In the genomic region with DNA sequence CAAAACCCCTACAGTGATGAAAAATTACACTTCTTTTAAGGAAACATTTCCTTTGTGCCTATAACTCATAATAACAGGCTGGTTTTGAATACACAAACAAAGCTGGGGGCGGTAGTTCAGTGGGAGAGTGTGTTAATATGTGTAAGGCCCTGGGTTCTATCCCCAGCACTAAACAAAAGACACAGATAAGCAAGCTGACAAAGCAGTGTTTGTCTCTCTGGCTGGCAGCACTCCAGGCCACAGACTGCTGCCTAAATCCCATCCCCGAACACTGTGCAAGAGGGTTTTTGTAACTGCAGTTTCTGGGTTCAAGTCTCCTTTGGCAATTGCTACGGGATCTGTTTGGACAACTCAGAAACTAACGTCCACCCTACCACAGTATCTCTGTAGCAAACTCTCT, we compare ENCODE assay signal across 23 mouse cellular contexts. TPM values are rescaled to one million over a fixed set of nuclear protein-coding genes. Genes with fewer than 3 reads are reported as not detected.
DNase-seq lines count a peak whose midpoint lies in the region; ATAC-seq and TF ChIP-seq lines count a peak whose summit lies in the region.
"Had no signal": no experiment of that assay in that cellular context is flagged by ENCODE, and none has a peak within 500 bp of the region (broad histone marks: within the 10 kb centered on the region; RNA-seq: fewer than 3 reads in every experiment).

No protein-coding gene starts in this region.

- H3K79me2 ChIP-seq in MEL (ENCODE audit: control insufficient read depth, insufficient read depth, low read length, poor library complexity): peaks cover 5% of the 10 kb centered on the region; the same call in 1 of the 2 replicates

- no peak overlapping the region for H3K4me3 ChIP-seq in liver, embryonic 13.5 days (replicated peaks)
- H3K4me3 ChIP-seq in liver, embryonic 12.5 days: no peak overlapping the region
- no peak overlapping the region for H3K4me3 ChIP-seq in lung, embryonic 15.5 days
- H3K4me3 ChIP-seq in lung, adult 2 months (replicated peaks; ENCODE audit: extremely low read depth, low read depth, low read length): no peak overlapping the region
- H3K4me3 ChIP-seq in MEL (ENCODE audit: control insufficient read depth in 1 of 2, insufficient read depth in 1 of 2, low read depth in 2 of 2, low read length in 2 of 2): no peak overlapping the region
- H3K4me3 ChIP-seq: embryonic facial prominence, embryonic 10.5 days; embryonic facial prominence, embryonic 12.5 days; forebrain, embryonic 13.5 days; forebrain, embryonic 15.5 days had no signal

- no peak for ATAC-seq in liver, embryonic 13.5 days (ENCODE audit: low read depth)
- no peak for ATAC-seq in liver, embryonic 12.5 days
- ATAC-seq in lung, embryonic 15.5 days (ENCODE audit: borderline replicate concordance, extremely low read depth, low FRiP score, low TSS enrichment): no peak
- ATAC-seq in megakaryocyte-erythroid progenitor cell, adult 5-6 weeks (replicated peaks; ENCODE audit: low FRiP score, low TSS enrichment, poor library complexity, severe bottlenecking): no peak
- ATAC-seq: activated CD4-positive, CD25-positive, alpha-beta regulatory T cell, adult 4 months; forebrain, embryonic 13.5 days; forebrain, embryonic 15.5 days; forebrain, postnatal 0 days; Patski had no signal

- no peak for TF ChIP-seq RAD21 in MEL (IDR thresholded peaks at IDR 0.05; ENCODE audit: low read depth, low read length)

- H3K27ac ChIP-seq in liver, embryonic 13.5 days: peak overlapping the region; percentile 36; the same call in 1 of the 2 replicates
- H3K27ac ChIP-seq in liver, embryonic 12.5 days: no peak overlapping the region
- H3K27ac ChIP-seq in lung, embryonic 15.5 days: peak overlapping the region; percentile 56; the same call in 1 of the 2 replicates
- no peak overlapping the region for H3K27ac ChIP-seq in MEL (ENCODE audit: control insufficient read depth, low read depth, low read length)
- H3K27ac ChIP-seq: embryonic facial prominence, embryonic 10.5 days; embryonic facial prominence, embryonic 12.5 days; forebrain, embryonic 13.5 days; forebrain, embryonic 15.5 days had no signal

- WGBS in liver, embryonic 13.5 days (ENCODE audit: insufficient replicate concordance): 71% methylated on average over 4 of the region's 4 CpGs
- WGBS in liver, embryonic 12.5 days (ENCODE audit: insufficient replicate concordance): 68% methylated on average over 4 of the region's 4 CpGs
- WGBS in lung, embryonic 15.5 days: 46% methylated on average over 4 of the region's 4 CpGs
- WGBS in lung, adult 2 months: 61% methylated on average over 4 of the region's 4 CpGs

- peaks cover 52% of the 10 kb centered on the region for H3K4me1 ChIP-seq in liver, embryonic 13.5 days (replicated peaks)
- peaks cover 46% of the 10 kb centered on the region for H3K4me1 ChIP-seq in liver, embryonic 12.5 days
- H3K4me1 ChIP-seq in lung, embryonic 15.5 days: peaks cover 21% of the 10 kb centered on the region
- peaks cover 2% of the 10 kb centered on the region; the same call in 1 of the 2 replicates for H3K4me1 ChIP-seq in lung, adult 2 months (ENCODE audit: control insufficient read depth, insufficient read depth, low read length)
- peaks cover 8 to 37% of the 10 kb centered on the region in 2 experiments for H3K4me1 ChIP-seq in MEL (ENCODE audit: control insufficient read depth in 1 of 2, insufficient read depth in 2 of 2, low read length in 2 of 2)

- H3K36me3 ChIP-seq in liver, embryonic 13.5 days: peaks cover 12% of the 10 kb centered on the region
- H3K36me3 ChIP-seq in liver, embryonic 12.5 days: peaks cover 13% of the 10 kb centered on the region
- no peaks in the 10 kb centered on the region for H3K36me3 ChIP-seq in lung, embryonic 15.5 days
- H3K36me3 ChIP-seq in MEL (ENCODE audit: control insufficient read depth in 1 of 2, insufficient read depth in 2 of 2, low read length in 2 of 2): peaks cover 0 to 22% of the 10 kb centered on the region in 2 experiments; a peak in 2 of 4 replicates
- H3K36me3 ChIP-seq: embryonic facial prominence, embryonic 12.5 days; forebrain, embryonic 15.5 days had no signal

- DNase-seq in liver, embryonic 13.5 days: no peak
- no peak for DNase-seq in lung, adult 2 months
- peak; percentile 81 for DNase-seq in MEL (ENCODE audit: low read depth, low spot score)
- DNase-seq in brain, embryonic 14.5 days (ENCODE audit: low read depth): peak; percentile 16
- DNase-seq: adrenal gland, adult 8-10 months; adrenal gland, postnatal 14 days; adrenal gland, postnatal 36 days; B cell, adult 2 months; cerebellum, adult 11-12 months; cerebellum, adult 2 months; cerebellum, adult 9-10 months; cerebellum, postnatal 10 days; cerebellum, postnatal 25 days; forebrain, postnatal 0 days had no signal

- no peaks in the 10 kb centered on the region for H3K9me3 ChIP-seq in liver, embryonic 13.5 days (replicated peaks)
- H3K9me3 ChIP-seq in liver, embryonic 12.5 days (replicated peaks): no peaks in the 10 kb centered on the region; the same call in 1 of the 2 replicates
- no peaks in the 10 kb centered on the region for H3K9me3 ChIP-seq in lung, embryonic 15.5 days
- no peaks in the 10 kb centered on the region for H3K9me3 ChIP-seq in MEL (replicated peaks; ENCODE audit: insufficient read depth, low read length)
- H3K9me3 ChIP-seq: embryonic facial prominence, embryonic 10.5 days; embryonic facial prominence, embryonic 12.5 days; forebrain, embryonic 15.5 days had no signal

- no peak overlapping the region for H3K4me2 ChIP-seq in liver, embryonic 13.5 days
- H3K4me2 ChIP-seq in liver, embryonic 12.5 days: no peak overlapping the region
- H3K4me2 ChIP-seq in lung, embryonic 15.5 days: no peak overlapping the region
- H3K4me2 ChIP-seq: embryonic facial prominence, embryonic 12.5 days; forebrain, embryonic 13.5 days; forebrain, embryonic 15.5 days had no signal

- H3K27me3 ChIP-seq in liver, embryonic 13.5 days: no peaks in the 10 kb centered on the region
- no peaks in the 10 kb centered on the region for H3K27me3 ChIP-seq in liver, embryonic 12.5 days (replicated peaks)
- H3K27me3 ChIP-seq in lung, embryonic 15.5 days: no peaks in the 10 kb centered on the region
- H3K27me3 ChIP-seq in MEL (ENCODE audit: control insufficient read depth in 1 of 2, insufficient read depth in 2 of 2, low read length in 2 of 2): no peaks in the 10 kb centered on the region
- H3K27me3 ChIP-seq: embryonic facial prominence, embryonic 12.5 days; forebrain, embryonic 13.5 days; forebrain, embryonic 15.5 days; Patski had no signal

- TF ChIP-seq POLR2A in lung, adult 2 months (IDR thresholded peaks at IDR 0.05; ENCODE audit: borderline replicate concordance, extremely low read depth, low read depth, low read length): no peak
- no peak for TF ChIP-seq POLR2A in MEL (IDR thresholded peaks at IDR 0.05; ENCODE audit: control insufficient read depth in 1 of 2, insufficient read depth in 1 of 2, low read depth in 1 of 2, low read length in 2 of 2, poor library complexity in 1 of 2)
- no peak for TF ChIP-seq POLR2A in brain, embryonic 14.5 days (IDR thresholded peaks at IDR 0.05; ENCODE audit: borderline replicate concordance, extremely low read depth, insufficient read depth, insufficient read length, poor library complexity, severe bottlenecking)

- TF ChIP-seq EP300 in MEL (IDR thresholded peaks at IDR 0.05; ENCODE audit: low read depth in 1 of 2, low read length in 2 of 2): peak in 1 of 2 experiments; percentile 32; a peak in 1 of 4 replicates

- H3K9ac ChIP-seq in liver, embryonic 13.5 days: no peak overlapping the region
- no peak overlapping the region for H3K9ac ChIP-seq in liver, embryonic 12.5 days
- no peak overlapping the region for H3K9ac ChIP-seq in lung, embryonic 15.5 days
- H3K9ac ChIP-seq in MEL (ENCODE audit: control insufficient read depth, low read depth, low read length, poor library complexity, severe bottlenecking): no peak overlapping the region
- H3K9ac ChIP-seq: embryonic facial prominence, embryonic 12.5 days; forebrain, embryonic 13.5 days; forebrain, embryonic 15.5 days; forebrain, postnatal 0 days had no signal

- TF ChIP-seq CTCF in lung, adult 2 months (IDR thresholded peaks at IDR 0.05; ENCODE audit: insufficient read depth, low read length): no peak
- TF ChIP-seq CTCF in MEL (IDR thresholded peaks at IDR 0.05 in 2 of 3, conservative IDR thresholded peaks at IDR 0.05 in 1 of 3; ENCODE audit: control insufficient read depth in 1 of 3, insufficient read depth in 1 of 3, low read depth in 2 of 3, low read length in 3 of 3, poor library complexity in 1 of 3, severe bottlenecking in 1 of 3): no peak
- TF ChIP-seq CTCF in brain, embryonic 14.5 days (IDR thresholded peaks at IDR 0.05; ENCODE audit: borderline replicate concordance, extremely low read depth, insufficient read depth, insufficient read length): no peak

TF ChIP-seq in MEL, 35 proteins besides CTCF, POLR2A, EP300 and RAD21 (continues in another document):
- TF ChIP-seq SMC3 (IDR thresholded peaks at IDR 0.05; ENCODE audit: low read depth, low read length) (no peak), ZNF384 (IDR thresholded peaks at IDR 0.05; ENCODE audit: low read depth, low read length) (no peak), SIN3A (IDR thresholded peaks at IDR 0.05; ENCODE audit: low read length) (no peak; the same call in 1 of the 2 replicates)

RNA-seq across cellular contexts. Expression of gene Kdm8, which starts 2.2 kb away (rescaled TPM):
- 8.6 and 9.1 TPM in 2 replicates for polyA plus RNA-seq in liver, embryonic 13.5 days (2015; fragmentation: Nextera tagmentation; extraction: Ambion mirVana)
- 11.1 and 11.7 TPM in 2 replicates for polyA plus RNA-seq in liver, embryonic 12.5 days (2016; fragmentation: Nextera tagmentation; extraction: Ambion mirVana)
- 14.5 and 15.6 TPM in 2 replicates for polyA plus RNA-seq in lung, embryonic 15.5 days (2015; fragmentation: Nextera tagmentation; extraction: Ambion mirVana)
- 4.6 and 6.0 TPM in 2 replicates for polyA plus RNA-seq in lung, adult 2 months (2012; rRNA removed)
- total RNA-seq in MEL (2012; rRNA removed): 10.3 and 14.7 TPM in 2 replicates
- 10 to 100 TPM in 1 of 2 experiments, not detected in 1; 11.6 TPM for polyA plus RNA-seq in MEL (2012; ENCODE audit: insufficient read depth in 1 of 2, insufficient read length in 2 of 2, low read depth in 1 of 2, low replicate concordance in 2 of 2, missing spikeins in 1 of 2)
- 6.3 and 8.1 TPM in 2 replicates for polyA plus RNA-seq in brain, embryonic 14.5 days (2012; rRNA removed)
- total RNA-seq in megakaryocyte-erythroid progenitor cell, adult 5-6 weeks (2014; fragmentation: Nextera tagmentation): 5.0 and 5.4 TPM in 2 replicates
- 5.3 and 6.3 TPM in 2 replicates for total RNA-seq in megakaryocyte-erythroid progenitor cell, adult 5-6 weeks (2017)

RNA-seq across cellular contexts. Expression of gene Nsmce1, which starts 49.1 kb away (rescaled TPM):
- polyA plus RNA-seq in liver, embryonic 13.5 days (2015; fragmentation: Nextera tagmentation; extraction: Ambion mirVana): 97.4 and 102 TPM in 2 replicates
- 97.0 and 97.7 TPM in 2 replicates for polyA plus RNA-seq in liver, embryonic 12.5 days (2016; fragmentation: Nextera tagmentation; extraction: Ambion mirVana)
- polyA plus RNA-seq in lung, embryonic 15.5 days (2015; fragmentation: Nextera tagmentation; extraction: Ambion mirVana): 157 and 164 TPM in 2 replicates
- 35.5 and 38.0 TPM in 2 replicates for polyA plus RNA-seq in lung, adult 2 months (2012; rRNA removed)
- 58.1 and 59.7 TPM in 2 replicates for total RNA-seq in MEL (2012; rRNA removed)
- polyA plus RNA-seq in MEL (2012; ENCODE audit: insufficient read depth in 1 of 2, insufficient read length in 2 of 2, low read depth in 1 of 2, low replicate concordance in 2 of 2, missing spikeins in 1 of 2): 10 to 100 TPM in 1 of 2 experiments, not detected in 1; 59.2 TPM
- 61.6 and 79.0 TPM in 2 replicates for polyA plus RNA-seq in brain, embryonic 14.5 days (2012; rRNA removed)
- 49.9 and 55.4 TPM in 2 replicates for total RNA-seq in megakaryocyte-erythroid progenitor cell, adult 5-6 weeks (2014; fragmentation: Nextera tagmentation)
- total RNA-seq in megakaryocyte-erythroid progenitor cell, adult 5-6 weeks (2017): 58.3 and 68.4 TPM in 2 replicates

Comparison
In these comparisons a context has a peak if more than half of its experiments do, and no peak if none do; other contexts are left out.
1. H3K27ac ChIP-seq: peak in liver, embryonic 13.5 days (single experiment) and lung, embryonic 15.5 days (single experiment); none in liver, embryonic 12.5 days (single experiment) and MEL (single experiment).
2. DNase-seq: peak in MEL (single experiment) and brain, embryonic 14.5 days (single experiment); none in liver, embryonic 13.5 days (single experiment) and lung, adult 2 months (single experiment).